Mouse (Mus musculus) layer of hippocampus, adult 9-10 months (tissue): ENCODE results near the gene Kcnk2.
"Not testable (repeated sequence)": the region's sequence is repeated elsewhere in the genome, so short reads cannot be mapped to it uniquely, and the experiment has no call there.

ENCODE experiments used
- DNase-seq: peaks from one replicate; pipeline ENCODE4 v3.0.0; 2022; ENCODE audit warnings: low spot score

Gene Kcnk2

DNA sequence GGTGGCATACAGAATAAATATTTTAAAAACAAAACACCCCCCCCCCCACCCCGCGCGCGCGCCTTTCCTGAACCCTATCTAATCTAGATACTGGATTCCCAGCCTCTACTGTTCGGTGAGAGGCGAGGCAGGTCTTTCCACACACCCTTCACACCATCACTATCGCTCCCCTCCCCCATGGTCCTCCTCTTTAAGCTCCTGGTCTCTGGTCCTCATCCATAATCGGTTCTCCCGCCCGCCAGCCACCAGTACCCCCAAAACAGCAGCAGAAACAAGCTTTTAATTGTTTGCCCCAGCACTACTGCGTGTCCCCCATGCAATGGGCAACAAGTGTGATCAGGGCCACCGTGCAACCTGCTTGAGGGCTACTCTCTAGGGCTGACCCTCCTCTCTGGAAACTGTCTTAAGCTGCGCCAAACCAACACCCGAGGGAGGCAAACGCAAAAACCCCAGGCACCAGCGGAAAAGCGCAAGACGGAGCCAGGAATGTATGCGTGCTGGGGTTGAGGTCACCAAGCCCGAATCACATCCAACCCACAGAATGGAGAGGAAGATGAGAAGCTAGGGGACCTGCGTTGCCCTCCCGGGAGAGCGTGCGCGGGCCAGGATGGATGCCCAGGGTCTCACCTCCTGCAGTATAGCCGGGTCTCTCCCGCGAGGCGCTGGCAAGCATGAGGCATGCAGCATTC lies 59.5 kb downstream of the Kcnk2 start:
- DNase-seq: no peak

DNA sequence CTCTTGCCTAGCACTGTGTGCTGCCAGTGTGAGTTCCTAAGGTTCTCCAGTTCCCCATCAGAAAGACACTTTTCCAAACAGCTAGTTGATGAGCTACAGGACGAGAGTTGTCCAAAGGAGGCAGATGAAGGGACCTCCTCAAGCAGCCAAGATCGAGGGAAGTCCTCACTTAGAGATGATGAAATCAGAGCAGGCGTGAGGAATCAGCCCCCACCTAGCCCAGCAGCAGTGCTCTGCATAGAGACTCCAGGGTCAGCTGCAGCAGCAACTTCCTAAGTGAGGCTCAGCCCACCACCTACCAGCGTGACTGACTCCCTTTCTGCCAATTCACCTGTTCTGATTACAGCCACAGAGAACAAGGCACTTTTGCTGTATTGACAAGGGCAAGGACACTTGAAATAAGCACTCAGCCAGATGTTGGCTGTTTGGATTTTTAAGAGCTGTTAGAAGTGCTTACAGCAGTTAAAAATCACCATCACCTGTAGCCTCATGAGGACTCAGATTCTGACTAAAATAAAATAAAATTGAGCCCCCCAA lies 60.6 kb downstream of the Kcnk2 start:
- DNase-seq: no peak

- no peak for DNase-seq
Measured at GRCm38 (mm10) chr1:189315896-189316295, 86.2 kb downstream of the Kcnk2 start.

GRCm38 (mm10) chr1:189314495-189314894 lies 87.6 kb downstream of the Kcnk2 start:
- DNase-seq: no peak

- no peak for DNase-seq
Measured at GRCm38 (mm10) chr1:189313750-189314149, 88.3 kb downstream of the Kcnk2 start.

DNA sequence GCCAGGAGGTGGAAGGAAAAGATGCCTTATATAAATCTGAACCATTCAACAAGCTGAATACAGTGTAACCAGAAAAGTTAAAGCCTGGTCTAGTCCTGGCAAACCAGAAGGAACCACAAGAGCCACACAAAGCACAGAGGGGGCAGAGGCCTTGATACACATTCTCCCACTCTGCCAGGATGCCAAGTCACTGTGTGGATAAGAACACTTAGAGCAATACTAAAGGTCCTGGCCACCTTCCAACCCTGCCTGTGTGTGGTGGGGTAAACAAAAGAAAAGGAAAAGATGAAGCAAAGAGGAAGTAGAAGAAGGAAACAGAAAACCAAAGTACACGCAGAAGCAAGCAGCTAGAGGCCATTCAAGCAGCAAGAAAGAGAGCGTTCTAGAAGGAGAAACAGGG lies 91.9 kb downstream of the Kcnk2 start:
- DNase-seq: no peak

DNA sequence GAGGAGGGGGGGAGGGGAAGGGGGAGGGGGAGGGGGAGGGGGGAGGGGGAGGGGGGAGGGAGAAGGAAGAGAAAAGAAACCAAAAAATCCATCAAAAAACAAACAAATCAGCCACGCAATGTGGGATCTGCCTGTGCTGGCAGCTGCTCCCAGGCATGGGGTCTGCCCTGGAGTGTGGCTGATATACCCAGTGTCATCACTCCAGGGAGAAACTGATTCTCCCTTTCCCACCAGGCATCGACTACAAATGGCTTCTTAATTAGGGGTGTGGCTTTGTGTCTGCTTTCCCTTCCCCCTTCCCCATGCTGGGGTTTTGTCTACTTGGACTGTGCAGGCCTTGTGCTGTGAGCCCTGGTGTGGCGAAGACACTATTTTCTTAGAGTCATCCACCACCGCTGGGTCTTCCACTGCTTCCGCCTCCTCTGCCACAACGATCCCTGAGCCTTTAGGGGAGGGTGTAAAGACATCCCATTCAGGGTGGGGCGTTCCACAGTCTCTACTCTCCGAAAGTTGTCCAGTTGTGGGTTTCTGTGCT lies 97.0 kb downstream of the Kcnk2 start:
- DNase-seq: no peak

DNA sequence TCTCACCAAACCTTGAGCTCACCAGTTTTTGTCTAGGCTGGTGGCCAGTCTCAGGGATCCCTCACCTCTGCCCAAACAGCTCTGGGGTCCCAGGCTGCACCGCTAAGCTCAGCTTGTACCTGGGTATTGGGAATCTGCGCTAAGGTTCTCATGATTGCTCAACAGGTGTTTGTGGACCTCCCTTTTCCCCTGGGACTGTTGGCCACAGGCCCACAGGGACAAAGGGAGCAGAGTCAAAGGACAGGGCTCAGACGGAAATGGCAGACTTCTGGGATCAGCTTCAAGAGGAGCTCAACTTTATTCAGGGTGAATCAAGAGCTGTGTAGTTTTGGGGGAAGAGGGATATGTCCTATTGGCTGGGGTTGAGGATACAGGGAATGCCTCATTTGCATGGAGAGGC lies 99.1 kb downstream of the Kcnk2 start:
- no peak for DNase-seq

GRCm38 (mm10) chr1:189293679-189294406 lies 108.2 kb downstream of the Kcnk2 start:
- DNase-seq: no peak

- DNase-seq: peak; percentile 11
Measured at GRCm38 (mm10) chr1:189290885-189291284, 111.2 kb downstream of the Kcnk2 start.

DNA sequence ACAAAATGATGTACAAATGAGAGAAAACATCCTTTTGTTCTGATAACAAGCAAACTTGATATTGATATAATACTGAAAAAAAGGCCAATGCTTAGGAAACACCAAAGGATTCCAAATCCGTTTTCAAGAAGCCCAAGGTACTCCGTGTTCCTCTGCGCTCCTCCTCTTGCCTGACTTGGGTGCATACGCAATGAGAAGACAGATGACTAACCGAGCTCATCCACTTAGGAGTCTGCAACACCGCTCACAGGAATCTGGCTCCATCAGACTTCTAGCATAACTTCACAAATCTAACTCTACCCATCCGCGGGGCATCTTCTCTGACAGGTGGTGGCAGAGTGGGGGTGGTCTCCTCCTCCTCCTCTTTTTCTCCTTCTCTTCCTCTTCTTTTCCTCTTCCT lies 113.1 kb downstream of the Kcnk2 start:
- no peak for DNase-seq

DNA sequence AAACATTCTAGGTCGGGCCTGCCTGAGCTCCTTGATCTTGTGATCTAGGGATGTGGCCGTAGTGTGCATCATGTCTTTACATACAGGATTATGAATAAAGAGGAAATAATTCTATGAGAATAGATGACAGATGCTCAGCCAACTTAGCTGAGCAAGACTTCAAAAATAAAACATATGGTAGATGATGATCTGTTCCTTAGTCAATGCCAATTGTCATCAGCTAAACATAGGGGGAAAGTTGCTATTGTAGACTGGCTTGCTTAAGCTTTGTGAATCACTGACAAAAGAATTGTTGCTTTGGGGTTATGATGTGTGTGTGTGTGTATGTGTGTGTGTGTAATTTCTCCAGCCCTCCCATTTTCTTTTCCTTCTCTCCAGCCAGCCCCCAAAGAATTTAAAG lies 129.8 kb downstream of the Kcnk2 start:
- peak; percentile 44 for DNase-seq

GRCm38 (mm10) chr1:189253631-189254030 lies 148.4 kb downstream of the Kcnk2 start:
- DNase-seq: no peak

DNA sequence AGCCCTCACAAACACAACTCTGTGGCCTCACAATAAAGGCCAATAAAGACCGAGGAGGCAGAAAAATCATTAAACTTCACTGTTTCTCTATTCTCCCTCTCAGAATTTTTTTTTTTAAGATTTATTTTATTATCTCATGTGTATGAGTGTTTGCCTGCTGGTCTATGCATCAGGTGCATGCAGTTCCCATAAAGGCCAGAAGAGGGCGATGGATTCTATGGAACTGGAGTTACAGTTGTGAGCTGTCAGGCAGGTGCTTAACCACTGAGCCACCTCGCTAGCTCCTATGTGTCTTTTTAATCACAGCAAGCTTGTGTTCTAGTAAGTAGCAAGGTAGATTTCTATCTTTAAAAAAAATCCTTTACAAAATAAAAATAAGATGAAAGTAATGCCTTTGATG lies 148.9 kb downstream of the Kcnk2 start:
- no peak for DNase-seq

GRCm38 (mm10) chr1:189243206-189243605 lies 158.9 kb downstream of the Kcnk2 start:
- not testable (repeated sequence) for DNase-seq

GRCm38 (mm10) chr1:189235261-189235660 lies 166.8 kb downstream of the Kcnk2 start:
- no peak for DNase-seq

DNA sequence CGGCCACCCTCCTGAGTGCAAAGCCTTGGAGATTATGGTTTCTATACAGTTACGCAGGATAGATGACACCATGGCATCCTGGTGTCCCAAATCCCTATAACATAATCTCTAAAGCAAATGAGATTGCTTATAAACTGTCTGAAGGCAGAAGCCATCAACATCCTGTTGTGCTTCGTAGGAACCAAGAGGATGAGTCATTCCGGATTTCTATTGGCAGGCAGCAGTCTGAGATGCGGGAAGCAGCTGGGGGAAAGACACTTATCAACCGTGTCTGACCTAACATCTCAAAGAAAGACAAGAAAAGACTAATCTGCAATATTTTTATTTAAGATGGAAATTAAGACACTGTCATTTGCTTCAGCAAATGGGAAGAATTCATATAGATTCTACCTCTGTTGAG lies 169.2 kb downstream of the Kcnk2 start:
- DNase-seq: no peak

GRCm38 (mm10) chr1:189228222-189229084 lies 173.6 kb downstream of the Kcnk2 start:
- no peak for DNase-seq

DNA sequence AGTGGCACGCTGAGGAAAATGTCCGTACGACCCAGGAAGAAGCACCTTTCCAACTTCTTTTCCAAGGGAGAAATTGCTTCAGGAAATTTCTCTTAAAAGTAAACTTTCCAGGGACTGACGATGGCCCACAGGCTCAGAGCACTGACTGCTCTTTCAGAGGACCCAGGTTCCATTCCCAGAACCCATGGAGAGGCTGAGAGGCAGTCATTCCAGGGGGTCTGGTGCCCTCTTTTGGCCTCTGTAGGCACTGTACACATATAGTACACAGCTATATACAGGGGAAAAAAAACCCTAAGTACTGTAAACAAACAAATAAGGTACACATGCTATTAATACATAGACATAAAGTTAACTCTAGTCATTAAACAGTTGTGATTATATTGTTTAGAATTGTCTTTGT lies 174.6 kb downstream of the Kcnk2 start:
- DNase-seq: no peak

GRCm38 (mm10) chr1:189219051-189219450 lies 183.0 kb downstream of the Kcnk2 start:
- no peak for DNase-seq

DNA sequence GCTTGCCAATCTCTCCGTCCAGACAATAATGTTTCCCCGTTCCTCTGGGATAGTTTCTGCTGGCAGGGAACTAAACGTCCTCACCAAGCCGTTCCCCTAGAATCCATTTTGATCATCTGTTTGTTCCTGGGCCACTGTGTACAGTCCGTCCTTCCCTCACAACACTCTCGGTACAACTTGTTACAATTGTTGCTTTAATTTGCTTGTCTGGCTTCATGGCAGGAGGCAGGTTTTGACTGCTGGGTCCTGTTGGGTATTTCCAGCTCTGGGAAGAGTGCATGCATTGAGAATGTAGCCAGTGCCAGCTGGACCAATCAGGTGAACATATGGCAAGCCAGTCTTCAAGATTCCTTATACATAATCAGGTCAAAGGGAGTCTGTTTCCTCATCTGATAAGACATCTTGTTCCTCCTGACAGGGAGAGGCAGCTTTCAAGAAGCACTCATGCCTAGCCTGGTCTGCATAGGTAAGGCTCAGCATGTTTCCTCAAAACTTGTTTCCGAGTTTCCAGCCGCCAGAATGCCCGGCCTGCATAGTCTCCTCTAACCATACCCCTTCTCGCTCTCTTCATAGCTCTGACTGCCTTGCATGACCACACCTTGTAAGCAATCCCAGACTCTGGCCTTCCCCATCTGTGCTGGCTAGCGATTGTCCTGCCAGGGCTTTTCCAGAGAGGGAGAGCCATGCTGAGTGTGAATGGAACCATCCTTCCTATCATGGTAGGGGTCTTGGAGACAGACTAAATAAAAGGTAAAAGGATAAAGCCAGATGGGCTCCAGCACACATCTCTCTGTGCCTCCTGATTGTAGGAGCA lies 184.1 kb downstream of the Kcnk2 start:
- no peak for DNase-seq
